Mouse (Mus musculus) brain, embryonic 14.5 days (tissue): Measurements from ENCODE around the gene Hmcn1. TPM values are rescaled to one million over a fixed set of nuclear protein-coding genes. Genes with fewer than 3 reads are reported as not detected.

Experiments used
- DNase-seq: peaks from one replicate; pipeline ENCODE4 v3.0.0-alpha.2; 2011; ENCODE audit warnings: low read depth
- CTCF ChIP-seq: fragments of 200-500 bp; IDR thresholded peaks from 2 replicates; pipeline ENCODE4 v1.5.1; 2012; ENCODE audit warnings: inconsistent platforms, mild to moderate bottlenecking, moderate library complexity, borderline replicate concordance; ENCODE audit not compliant: insufficient read depth, insufficient read length; ENCODE audit errors: extremely low read depth
- POLR2A ChIP-seq: fragments of 200-500 bp; IDR thresholded peaks from 2 replicates; pipeline ENCODE4 v1.6.1; 2012; ENCODE audit warnings: mild to moderate bottlenecking, inconsistent platforms, borderline replicate concordance; ENCODE audit not compliant: poor library complexity, insufficient read depth, insufficient read length, severe bottlenecking; ENCODE audit errors: extremely low read depth
- polyA plus RNA-seq: library from polyadenylated mRNA; depleted of rRNA; stranded (reverse); fragments of >200 nt; gene quantifications from 2 replicates; pipeline ENCODE4 v1.2.3, GENCODE M21; 2012

The Hmcn1 gene
- polyA plus RNA-seq, 1 experiment = 7.2 TPM

DNA sequence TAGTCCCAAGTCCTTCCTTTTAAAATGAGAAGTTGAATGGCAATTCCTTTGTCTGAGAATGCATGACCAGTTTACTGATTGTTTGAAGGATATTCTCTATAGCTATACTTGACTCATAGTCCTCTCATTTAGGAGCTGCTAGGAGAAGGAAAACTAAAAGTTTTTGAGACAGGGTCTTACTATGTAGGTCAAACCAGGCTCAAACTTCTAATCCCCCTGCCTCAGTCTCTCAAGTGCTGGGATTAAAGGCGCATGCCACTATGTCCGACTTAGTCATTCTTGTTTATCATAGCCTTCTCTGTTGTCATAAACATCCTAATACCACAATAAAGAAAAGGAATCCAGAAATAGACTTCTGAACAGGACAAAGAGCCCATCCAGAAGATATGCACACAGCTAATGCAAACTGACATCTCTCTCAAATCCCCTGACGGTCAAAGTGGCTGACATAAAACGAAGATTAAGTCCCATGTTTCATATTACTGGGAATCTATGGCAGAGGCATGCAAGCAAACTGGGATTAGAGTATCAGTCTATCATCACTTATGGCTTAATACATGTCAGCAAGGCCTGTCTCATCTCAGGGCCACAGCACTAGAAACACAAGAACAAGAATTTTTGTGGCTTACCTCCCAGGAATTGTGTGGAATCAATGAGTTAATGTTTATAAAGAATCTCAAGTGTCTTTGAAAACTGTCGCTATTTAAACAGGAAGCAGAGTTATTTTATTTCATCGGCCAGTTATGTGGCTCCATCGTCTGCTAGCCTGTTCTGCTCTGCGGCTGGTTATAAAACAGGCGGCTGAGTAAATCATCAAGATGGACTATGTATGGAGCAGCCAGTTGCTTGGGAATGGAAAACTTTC is 188.8 kb downstream of the Hmcn1 start:
- TF ChIP-seq CTCF (no peak), POLR2A (no peak)
- no peak for DNase-seq

DNA sequence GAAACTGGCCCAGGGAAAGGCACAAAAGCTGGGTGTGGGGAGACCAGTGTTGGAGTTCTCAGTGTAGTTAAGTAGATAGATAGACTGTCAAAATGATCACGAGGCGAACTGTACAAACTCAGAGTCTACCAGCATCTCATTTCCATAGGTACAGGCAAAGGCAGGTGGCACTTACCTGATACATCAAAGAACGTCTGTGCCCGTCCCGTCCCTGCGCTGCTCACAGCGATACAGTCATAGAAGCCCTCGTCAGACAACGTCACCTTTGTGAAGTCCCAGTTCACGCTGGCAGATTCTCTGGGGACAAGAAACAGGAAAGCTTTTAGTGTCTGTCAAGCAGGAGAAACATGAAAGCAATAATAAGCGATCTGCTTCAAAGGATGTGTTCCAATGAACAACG is 190.6 kb downstream of the Hmcn1 start:
- DNase-seq = peak; percentile 53

DNA sequence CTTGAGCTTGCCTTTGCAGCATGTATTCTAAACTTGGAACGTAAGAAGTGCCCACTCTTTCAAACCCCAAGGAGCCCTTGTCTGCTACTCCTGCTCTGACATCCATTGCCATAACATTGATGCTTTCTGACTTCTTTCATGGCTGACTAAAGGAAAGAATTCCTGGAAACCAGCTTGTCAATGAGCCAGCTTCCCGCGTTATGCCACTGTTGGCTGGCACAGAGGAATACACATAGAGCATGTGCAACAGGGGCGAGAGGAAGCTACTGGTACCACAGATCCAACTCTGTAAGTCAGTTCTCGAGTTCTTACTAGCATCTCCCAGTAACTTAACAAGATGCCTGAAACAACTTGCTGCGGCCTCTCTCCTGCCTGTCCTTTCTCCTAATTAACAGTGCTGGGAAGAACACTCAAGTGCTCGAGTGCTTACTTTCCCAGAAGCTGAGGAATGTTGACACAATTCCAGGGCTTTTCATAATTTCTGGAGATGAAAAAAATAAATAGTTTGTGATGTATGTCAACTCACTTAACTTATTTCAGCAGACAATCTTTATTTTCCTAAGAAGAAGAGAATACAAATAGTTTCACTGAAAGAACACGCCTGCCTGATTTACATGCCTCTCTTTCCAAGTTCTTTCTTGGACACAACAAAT is 192.5 kb downstream of the Hmcn1 start:
- DNase-seq = peak; percentile 25
- TF ChIP-seq POLR2A = no peak
- no peak for TF ChIP-seq CTCF

More for the DNA sequence above, 190.6 kb downstream of the Hmcn1 start:
- TF ChIP-seq POLR2A (no peak), CTCF (no peak)

DNA sequence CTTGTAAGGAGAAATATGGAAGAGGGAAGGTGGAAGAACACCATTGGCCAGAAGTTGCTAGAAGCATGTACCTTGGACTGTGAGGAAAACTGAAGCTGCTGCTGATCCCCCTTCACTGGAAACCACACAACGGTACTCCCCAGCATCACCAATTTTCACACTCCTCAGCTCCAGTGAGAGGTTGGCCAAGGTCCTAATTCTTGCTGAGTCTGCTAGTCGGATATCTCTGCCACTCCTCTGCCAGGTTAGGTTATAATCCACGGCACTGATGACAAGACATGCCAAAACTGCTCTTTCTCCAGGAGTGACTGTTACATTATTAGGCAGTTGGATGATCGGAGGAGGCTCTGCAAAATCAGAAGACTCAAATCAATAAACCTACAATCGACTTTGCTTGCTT is 194.6 kb downstream of the Hmcn1 start:
- no peak for DNase-seq
- no peak for TF ChIP-seq CTCF

DNA sequence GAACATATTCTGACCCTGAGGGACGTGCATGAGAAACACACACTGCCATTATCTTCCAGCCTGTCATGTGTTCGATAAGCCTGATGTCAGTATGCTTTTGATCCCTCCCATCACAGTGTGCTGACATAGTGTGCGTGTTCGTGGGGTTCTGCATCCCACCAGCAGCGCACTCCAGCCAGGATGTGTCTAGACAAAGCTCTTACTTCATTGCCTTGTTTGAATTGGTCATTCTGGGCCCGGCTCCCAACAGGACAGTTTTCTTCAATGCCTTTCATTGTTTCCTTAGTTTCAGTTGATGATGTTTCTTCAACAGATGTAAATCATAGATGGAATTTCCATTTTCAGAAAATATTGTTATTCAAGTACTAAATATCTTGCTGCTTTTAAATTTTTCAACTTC is 206.5 kb downstream of the Hmcn1 start:
- TF ChIP-seq CTCF = no peak
- no peak for TF ChIP-seq POLR2A
- DNase-seq = no peak

DNA sequence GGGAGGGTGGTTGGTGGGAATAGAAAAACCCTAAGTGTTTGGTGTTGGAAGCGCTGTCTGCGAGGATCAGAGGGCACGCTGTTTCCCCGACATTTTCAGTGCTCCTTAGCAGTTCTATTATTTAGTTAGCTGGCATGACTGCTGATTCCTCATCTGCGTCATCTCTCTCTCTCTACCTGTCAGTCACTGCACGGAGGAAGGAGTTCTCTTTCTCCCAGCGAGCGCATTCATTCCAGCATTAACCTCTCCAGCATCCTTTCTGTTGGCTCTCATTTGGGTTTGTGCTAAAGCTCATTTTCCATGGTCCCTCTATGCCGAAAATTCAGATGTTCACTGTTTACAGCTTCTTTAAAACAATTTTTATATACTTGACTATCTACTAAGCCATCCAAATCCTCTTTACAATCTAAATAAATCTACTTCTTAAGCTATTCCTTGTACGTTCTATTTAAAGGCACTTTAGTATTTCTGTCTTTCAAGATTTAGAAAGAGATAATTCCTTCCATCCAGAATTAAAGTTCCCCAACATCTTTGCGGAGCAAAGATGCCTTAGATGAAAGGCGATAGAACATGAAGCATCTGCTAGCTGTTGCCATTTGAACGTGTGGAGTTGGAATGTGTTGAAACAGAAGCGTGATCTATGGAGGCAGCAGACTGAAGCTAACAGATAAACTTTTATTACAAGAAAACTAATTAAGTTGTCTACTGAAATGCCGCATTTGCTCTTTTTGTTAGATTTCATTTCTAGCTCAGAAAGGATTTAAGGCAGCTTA is 210.0 kb downstream of the Hmcn1 start:
- DNase-seq = no peak
- TF ChIP-seq POLR2A (no peak), CTCF (no peak)

DNA sequence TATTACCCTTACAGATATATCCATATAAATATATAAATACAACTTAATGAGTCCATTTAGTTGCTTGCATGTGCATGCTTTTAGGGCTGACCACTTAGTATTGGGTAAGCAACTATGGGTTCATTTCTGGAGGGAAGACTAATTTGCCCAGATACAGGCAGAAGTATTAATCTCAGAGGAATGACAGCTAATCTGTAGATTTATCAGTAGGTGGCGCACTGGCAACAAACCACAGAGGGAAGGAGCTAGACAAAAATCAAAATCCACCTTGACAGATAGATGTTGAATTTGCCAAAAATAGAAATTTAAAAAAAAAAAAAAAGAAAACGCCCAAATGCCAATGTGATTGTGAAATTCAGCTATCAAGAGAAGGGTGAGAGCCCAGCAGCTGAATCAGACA is 213.3 kb downstream of the Hmcn1 start:
- TF ChIP-seq POLR2A = no peak
- TF ChIP-seq CTCF = peak; percentile 39; the same call in 1 of the 2 replicates
- peak; percentile 58 for DNase-seq

DNA sequence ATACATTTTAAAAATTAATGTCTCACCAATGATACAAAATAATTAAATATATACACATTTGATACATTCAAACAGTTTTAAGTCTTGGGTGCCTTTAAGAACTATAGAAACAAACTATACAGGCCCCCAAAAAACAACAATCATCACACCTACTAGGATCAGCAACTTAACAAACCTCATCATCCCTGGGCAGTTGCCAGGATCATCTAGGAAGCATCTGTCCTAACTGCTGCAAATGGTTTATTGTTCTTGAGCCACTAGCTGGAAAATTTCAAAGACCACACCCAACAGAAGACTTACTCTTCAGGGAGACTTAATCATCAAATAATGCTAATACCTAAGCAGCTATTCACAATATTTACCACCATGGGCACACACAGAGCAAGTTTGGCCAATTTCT is 216.5 kb downstream of the Hmcn1 start:
- DNase-seq = no peak

DNA sequence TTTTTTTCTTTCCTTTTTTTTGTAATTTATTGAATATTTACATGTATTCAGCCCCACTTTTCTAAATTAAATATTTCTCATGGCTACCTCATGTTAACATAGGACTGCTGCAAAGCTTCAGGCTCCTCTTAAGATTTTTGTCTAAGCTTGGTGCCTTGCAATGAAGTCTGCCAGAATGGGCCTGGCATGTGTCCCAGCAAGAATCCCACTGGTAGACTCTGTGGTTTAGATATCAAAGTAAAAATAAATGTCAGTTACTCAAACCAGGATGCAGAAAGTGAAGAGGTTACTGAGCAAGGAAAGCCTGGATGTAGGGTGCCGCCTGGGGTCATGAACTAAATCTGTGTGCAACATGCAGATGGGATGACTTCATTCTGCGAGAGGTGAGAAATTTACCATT is 217.5 kb downstream of the Hmcn1 start:
- DNase-seq = peak; percentile 44
- TF ChIP-seq CTCF (no peak), POLR2A (no peak)

More for the DNA sequence above, 216.5 kb downstream of the Hmcn1 start:
- TF ChIP-seq POLR2A (no peak), CTCF (no peak)

DNA sequence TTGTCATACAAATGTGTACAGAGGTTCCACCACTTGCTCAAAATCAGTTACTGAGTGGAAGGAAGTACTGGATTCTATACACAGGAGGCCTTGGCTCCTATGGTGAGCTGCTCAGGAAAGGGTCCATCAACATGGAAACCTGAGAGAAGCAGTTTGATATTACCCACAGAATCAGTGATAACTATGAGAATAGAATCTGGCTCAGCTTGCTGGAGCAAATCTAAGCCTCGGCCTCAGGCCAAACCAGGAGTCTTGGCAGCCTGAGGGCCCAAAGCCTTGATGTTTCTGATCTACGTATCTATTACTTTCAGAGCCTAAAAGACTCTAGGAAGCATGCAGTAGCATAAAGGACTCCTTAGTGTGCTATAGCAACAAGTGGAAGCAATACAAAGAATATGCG is 220.3 kb downstream of the Hmcn1 start:
- no peak for DNase-seq
- TF ChIP-seq CTCF (no peak), POLR2A (no peak)

DNA sequence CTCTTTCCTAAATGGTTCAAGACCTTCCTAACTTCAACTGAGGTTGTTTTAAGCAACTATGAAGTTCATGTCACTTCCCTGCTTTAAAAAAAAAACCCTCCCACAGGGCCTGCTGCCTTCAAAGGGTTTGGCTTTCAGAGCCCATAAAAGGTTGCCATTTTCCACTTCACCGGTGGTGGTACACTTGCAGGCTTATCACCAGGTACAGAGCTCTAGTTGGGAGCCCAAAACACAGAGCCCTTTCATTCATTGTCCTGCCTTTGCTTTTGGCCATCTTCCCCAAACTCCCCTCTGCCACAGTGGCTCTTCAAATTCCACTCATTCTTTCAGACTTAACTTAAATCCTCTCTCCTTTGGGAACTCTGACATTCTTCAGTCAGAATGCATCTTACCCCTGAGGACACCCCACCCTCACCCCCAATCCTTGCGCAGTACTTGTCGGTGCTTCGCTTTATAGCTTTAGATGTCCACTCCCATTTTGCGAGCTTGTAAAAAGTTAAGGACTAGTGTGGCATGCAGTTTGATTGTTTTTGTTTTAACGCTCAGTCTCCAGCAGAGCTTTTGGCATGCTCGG is 222.2 kb downstream of the Hmcn1 start:
- no peak for DNase-seq
- no peak for TF ChIP-seq CTCF
